Mouse (Mus musculus): ENCODE measurements at regions not wholly inside any gene's neighbourhood (a gene's known extent, or its start where the extent isn't known, plus 50 kb on each side); places are given as distances from the start of the nearest gene placed in this dataset.

DNA sequence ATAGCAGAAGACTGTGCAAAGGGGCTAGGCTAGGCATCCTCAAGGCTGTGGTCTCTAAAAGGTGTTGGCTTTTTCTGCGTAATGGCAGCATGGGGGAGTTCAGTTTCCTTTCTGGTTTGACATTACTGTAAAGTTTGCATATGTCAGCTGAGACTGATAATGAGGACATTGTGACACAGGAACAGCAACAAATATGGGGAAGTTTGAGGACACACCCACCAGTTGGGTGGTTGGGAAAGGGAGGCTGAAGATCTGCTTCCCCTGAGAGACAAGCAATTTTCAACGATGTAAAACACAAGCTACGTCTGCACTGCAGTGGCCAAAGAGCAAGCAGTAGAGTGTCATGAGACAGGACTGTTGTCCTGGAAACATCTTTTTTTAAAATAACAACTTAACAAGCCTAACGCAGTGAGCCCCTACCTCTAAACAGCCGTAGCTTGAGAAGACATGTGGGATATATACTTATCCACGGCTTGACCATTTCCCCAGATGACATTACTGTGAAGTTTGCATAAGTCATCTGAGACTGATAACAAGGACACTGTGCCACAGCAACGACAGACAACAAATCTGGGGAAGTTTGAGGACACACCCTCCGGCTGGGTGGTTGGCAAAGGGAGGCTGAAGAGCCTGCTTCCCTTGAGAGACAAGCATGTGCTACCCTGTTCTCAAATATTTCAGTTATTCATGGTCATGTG is 173.8 kb downstream of the Plk2 start:
- H3K27ac ChIP-seq (ENCODE audit: insufficient read depth, low read depth, low read length): no peak overlapping the region

DNA sequence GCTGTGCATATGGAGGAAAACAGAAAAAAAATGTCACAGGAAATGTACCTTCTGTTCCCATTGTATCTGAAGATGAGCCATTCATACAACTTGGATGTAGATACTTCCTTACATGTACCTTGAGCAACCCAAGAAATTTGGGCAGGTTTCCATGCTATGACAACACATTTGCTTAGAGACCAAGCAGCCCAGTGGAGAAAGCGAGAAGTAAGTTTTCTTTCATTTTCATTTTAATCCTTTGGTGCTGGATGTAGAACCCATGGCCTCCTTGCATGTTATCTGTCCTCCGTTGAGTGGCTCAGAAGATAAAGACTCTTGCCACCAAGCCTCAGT is 174.3 kb downstream of the Plk2 start:
- Histone ChIP-seq H3K4me1 (ENCODE audit: control insufficient read depth, insufficient read depth, low read length) (no peaks in the 10 kb centered on the region), H3K27ac (ENCODE audit: insufficient read depth, low read depth, low read length) (no peak overlapping the region), H3K4me3 (ENCODE audit: insufficient read depth, low read depth, low read length) (no peak overlapping the region), H3K27me3 (replicated peaks; ENCODE audit: control insufficient read depth, insufficient read depth, low read length) (no peaks in the 10 kb centered on the region), H3K36me3 (ENCODE audit: control insufficient read depth, insufficient read depth, low read length) (no peaks in the 10 kb centered on the region)
- no peak for DNase-seq
- TF ChIP-seq POLR2A (IDR thresholded peaks at IDR 0.05; ENCODE audit: low read depth, low read length): no peak
- no peak for TF ChIP-seq CTCF (conservative IDR thresholded peaks at IDR 0.05; ENCODE audit: insufficient read depth, insufficient read length, low read depth, low read length)
- 92% methylated on average over 2 of the region's 2 CpGs for WGBS

More for the DNA sequence above, 173.8 kb downstream of the Plk2 start:
- TF ChIP-seq CTCF (conservative IDR thresholded peaks at IDR 0.05; ENCODE audit: insufficient read depth, insufficient read length, low read depth, low read length) (no peak), POLR2A (IDR thresholded peaks at IDR 0.05; ENCODE audit: low read depth, low read length) (no peak)
- H3K4me3 ChIP-seq (ENCODE audit: insufficient read depth, low read depth, low read length): no peak overlapping the region
- 81% methylated on average over 8 of the region's 8 CpGs for WGBS
- no peaks in the 10 kb centered on the region for H3K27me3 ChIP-seq (replicated peaks; ENCODE audit: control insufficient read depth, insufficient read depth, low read length)
- no peaks in the 10 kb centered on the region for H3K4me1 ChIP-seq (ENCODE audit: control insufficient read depth, insufficient read depth, low read length)
- no peaks in the 10 kb centered on the region for H3K36me3 ChIP-seq (ENCODE audit: control insufficient read depth, insufficient read depth, low read length)
- DNase-seq: no peak

DNA sequence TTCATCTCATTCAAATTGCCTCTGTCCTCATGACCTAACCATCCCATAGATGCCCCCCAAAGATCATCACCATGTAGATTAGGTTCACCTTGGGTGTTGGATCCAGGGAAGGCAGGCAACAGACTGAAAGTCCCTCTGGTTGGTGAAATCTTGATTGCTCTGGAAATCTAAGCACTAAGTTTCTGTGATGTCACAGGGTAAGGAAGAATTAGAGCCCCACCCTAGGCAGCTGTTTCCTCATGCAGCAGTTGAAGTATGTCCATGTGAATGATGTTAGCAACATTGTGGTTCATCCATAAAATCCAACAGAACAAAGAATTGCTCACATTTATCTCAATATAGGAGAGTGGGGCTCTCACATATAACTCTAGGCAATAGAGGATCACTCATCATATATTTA is 175.5 kb downstream of the Plk2 start:
- DNase-seq: no peak
- no peak overlapping the region for H3K4me3 ChIP-seq (ENCODE audit: insufficient read depth, low read depth, low read length)
- no peaks in the 10 kb centered on the region for H3K27me3 ChIP-seq (replicated peaks; ENCODE audit: control insufficient read depth, insufficient read depth, low read length)
- H3K4me1 ChIP-seq (ENCODE audit: control insufficient read depth, insufficient read depth, low read length): no peaks in the 10 kb centered on the region
- TF ChIP-seq POLR2A (IDR thresholded peaks at IDR 0.05; ENCODE audit: low read depth, low read length) (no peak), CTCF (conservative IDR thresholded peaks at IDR 0.05; ENCODE audit: insufficient read depth, insufficient read length, low read depth, low read length) (no peak)
- no peaks in the 10 kb centered on the region for H3K36me3 ChIP-seq (ENCODE audit: control insufficient read depth, insufficient read depth, low read length)
- no peak overlapping the region for H3K27ac ChIP-seq (ENCODE audit: insufficient read depth, low read depth, low read length)

DNA sequence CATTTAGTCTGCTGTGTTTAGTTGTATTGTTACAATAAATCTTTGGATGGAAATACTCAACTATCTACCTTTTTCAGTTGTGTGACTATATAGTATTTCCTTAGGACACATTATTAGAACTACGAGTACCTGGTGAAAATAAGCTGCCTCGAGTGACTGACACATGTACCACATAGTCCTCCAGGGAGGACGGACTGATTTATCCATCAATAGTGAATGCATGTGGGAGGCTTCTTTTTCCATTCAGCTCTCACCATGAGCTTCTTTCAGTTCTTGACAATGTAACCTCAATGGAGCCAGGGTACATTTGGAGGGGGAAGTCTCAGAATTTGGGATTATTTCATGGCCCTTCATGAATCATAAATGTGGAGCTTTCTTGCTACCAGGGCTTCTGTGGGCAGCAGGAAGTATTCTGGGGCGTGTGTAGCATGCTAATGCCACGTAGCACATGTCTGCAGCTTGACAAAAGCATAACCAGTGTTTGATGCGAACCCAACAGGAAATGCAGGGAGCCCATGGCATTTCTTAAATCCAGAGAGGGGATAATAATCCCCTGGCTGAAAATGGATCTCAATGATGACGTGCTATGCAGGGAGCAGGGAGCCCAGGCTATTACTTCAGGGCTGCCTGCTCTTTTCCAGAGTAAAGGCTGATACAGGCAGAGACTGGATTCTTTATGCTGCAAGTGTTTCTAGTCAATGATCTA is 178.7 kb downstream of the Plk2 start:
- Histone ChIP-seq H3K27ac (ENCODE audit: insufficient read depth, low read depth, low read length) (no peak overlapping the region), H3K27me3 (replicated peaks; ENCODE audit: control insufficient read depth, insufficient read depth, low read length) (no peaks in the 10 kb centered on the region), H3K36me3 (ENCODE audit: control insufficient read depth, insufficient read depth, low read length) (no peaks in the 10 kb centered on the region), H3K4me3 (ENCODE audit: insufficient read depth, low read depth, low read length) (no peak overlapping the region), H3K4me1 (ENCODE audit: control insufficient read depth, insufficient read depth, low read length) (peaks cover 4% of the 10 kb centered on the region; the same call in 1 of the 2 replicates)
- WGBS: 79% methylated on average over 7 of the region's 7 CpGs
- TF ChIP-seq CTCF (conservative IDR thresholded peaks at IDR 0.05; ENCODE audit: insufficient read depth, insufficient read length, low read depth, low read length) (no peak), POLR2A (IDR thresholded peaks at IDR 0.05; ENCODE audit: low read depth, low read length) (no peak)
- no peak for DNase-seq

DNA sequence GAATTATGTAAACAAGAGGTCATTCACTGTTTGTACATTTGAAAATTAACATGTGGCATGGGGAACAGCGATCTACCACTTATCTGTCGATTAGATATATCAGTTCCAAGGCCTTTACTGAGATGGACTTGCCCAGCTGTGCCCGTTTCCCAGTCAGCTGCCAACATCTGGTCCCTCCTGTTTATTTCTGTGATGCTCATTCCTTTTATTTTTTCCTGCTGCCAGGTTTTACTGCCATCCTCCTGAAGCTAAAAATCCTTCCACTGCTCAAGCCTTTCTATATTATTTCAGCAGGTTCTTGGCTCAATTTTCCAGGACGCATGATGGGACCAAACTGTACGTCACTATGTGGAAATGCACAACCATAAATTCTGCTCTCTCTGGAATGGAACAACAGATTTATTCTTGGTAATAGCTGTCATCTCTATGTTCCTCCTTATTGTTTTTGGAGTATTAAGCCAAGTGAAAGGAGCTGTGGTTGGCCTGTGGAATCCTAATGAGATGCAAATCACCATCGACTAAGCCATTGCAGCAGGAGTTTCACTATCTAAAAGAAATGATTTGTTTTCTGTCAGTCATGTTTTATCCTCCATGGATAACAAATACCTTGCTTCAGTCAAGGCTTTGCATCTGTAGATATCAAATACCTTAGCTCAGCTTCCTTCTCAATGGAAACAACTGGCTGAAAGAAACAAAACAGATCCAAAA is 180.1 kb downstream of the Plk2 start:
- no peaks in the 10 kb centered on the region for H3K36me3 ChIP-seq (ENCODE audit: control insufficient read depth, insufficient read depth, low read length)
- DNase-seq: no peak
- TF ChIP-seq POLR2A (IDR thresholded peaks at IDR 0.05; ENCODE audit: low read depth, low read length) (no peak), CTCF (conservative IDR thresholded peaks at IDR 0.05; ENCODE audit: insufficient read depth, insufficient read length, low read depth, low read length) (no peak)
- H3K27me3 ChIP-seq (replicated peaks; ENCODE audit: control insufficient read depth, insufficient read depth, low read length): no peaks in the 10 kb centered on the region
- H3K4me1 ChIP-seq (ENCODE audit: control insufficient read depth, insufficient read depth, low read length): peaks cover 4% of the 10 kb centered on the region; the same call in 1 of the 2 replicates
- WGBS: 67% methylated on average over 6 of the region's 6 CpGs
- H3K27ac ChIP-seq (ENCODE audit: insufficient read depth, low read depth, low read length): no peak overlapping the region
- no peak overlapping the region for H3K4me3 ChIP-seq (ENCODE audit: insufficient read depth, low read depth, low read length)

DNA sequence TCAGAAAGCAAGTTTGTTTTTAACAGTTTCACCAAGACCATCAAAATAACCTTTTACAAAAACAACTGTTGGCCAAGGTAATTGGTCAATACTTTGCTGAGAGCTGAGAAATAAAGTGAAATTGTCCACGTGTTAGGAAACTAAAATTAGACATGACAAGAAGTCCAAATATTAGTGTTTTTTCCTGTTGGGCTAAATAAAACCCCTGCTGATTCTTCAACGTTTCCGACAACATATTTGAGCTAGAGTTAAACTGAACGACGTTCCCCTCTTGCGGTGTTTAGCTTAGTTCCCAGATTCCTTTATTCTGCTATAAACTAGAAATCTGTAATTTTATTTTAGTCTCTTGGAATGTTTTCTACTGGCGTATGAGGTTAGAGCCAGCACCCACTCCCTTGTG is 183.3 kb downstream of the Plk2 start:
- TF ChIP-seq POLR2A (IDR thresholded peaks at IDR 0.05; ENCODE audit: low read depth, low read length): no peak
- TF ChIP-seq CTCF (conservative IDR thresholded peaks at IDR 0.05; ENCODE audit: insufficient read depth, insufficient read length, low read depth, low read length): no peak
- H3K4me3 ChIP-seq (ENCODE audit: insufficient read depth, low read depth, low read length): no peak overlapping the region
- no peaks in the 10 kb centered on the region for H3K36me3 ChIP-seq (ENCODE audit: control insufficient read depth, insufficient read depth, low read length)
- peak; percentile 54 for DNase-seq
- WGBS: 62% methylated on average over 7 of the region's 7 CpGs
- peaks cover 4% of the 10 kb centered on the region; the same call in 1 of the 2 replicates for H3K4me1 ChIP-seq (ENCODE audit: control insufficient read depth, insufficient read depth, low read length)
- H3K27me3 ChIP-seq (replicated peaks; ENCODE audit: control insufficient read depth, insufficient read depth, low read length): no peaks in the 10 kb centered on the region
- peak overlapping the region; percentile 68 for H3K27ac ChIP-seq (ENCODE audit: insufficient read depth, low read depth, low read length)

DNA sequence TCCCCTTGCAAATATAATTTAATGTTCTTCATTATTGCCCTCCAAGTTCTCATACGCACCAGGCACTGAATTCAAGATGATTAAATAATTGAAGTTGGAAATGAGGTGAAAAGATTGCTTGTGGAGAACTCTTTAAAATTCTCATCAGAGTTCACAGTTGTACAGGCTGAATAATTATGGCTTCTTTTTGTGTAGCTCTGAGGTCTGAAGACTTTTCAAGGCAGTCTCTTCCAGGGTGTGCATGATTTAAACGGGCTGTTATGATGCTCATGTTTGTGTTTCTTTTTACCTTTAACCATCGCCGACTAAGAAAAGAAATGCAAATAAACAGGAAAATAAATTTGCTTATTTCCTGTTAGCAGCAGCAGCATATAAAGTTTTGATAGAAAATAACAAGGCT is 185.3 kb downstream of the Plk2 start:
- Histone ChIP-seq H3K4me3 (ENCODE audit: insufficient read depth, low read depth, low read length) (no peak overlapping the region), H3K27me3 (replicated peaks; ENCODE audit: control insufficient read depth, insufficient read depth, low read length) (no peaks in the 10 kb centered on the region), H3K36me3 (ENCODE audit: control insufficient read depth, insufficient read depth, low read length) (no peaks in the 10 kb centered on the region), H3K4me1 (ENCODE audit: control insufficient read depth, insufficient read depth, low read length) (peaks cover 4% of the 10 kb centered on the region; the same call in 1 of the 2 replicates), H3K27ac (ENCODE audit: insufficient read depth, low read depth, low read length) (no peak overlapping the region)
- TF ChIP-seq POLR2A (IDR thresholded peaks at IDR 0.05; ENCODE audit: low read depth, low read length) (no peak), CTCF (conservative IDR thresholded peaks at IDR 0.05; ENCODE audit: insufficient read depth, insufficient read length, low read depth, low read length) (no peak)
- no peak for DNase-seq
- WGBS: 78% methylated on average over 4 of the region's 4 CpGs

All from kidney, adult 2 months (tissue).